Mouse (Mus musculus) CH12.LX (cell line): Measurements from ENCODE around the gene Tbpl1.

Experiments
- CTCF ChIP-seq, 2 experiments: IDR thresholded peaks in 1 of 2; conservative IDR thresholded peaks in 1 of 2; 2 replicates each; pipeline ENCODE4 v1.5.1; 2011 to 2012; ENCODE audit warnings: low read depth in 2 of 2, low read length in 2 of 2, improper control_type of control experiment in 1 of 2, inconsistent platforms in 1 of 2, mild to moderate bottlenecking in 1 of 2, moderate library complexity in 1 of 2
- EP300 ChIP-seq: IDR thresholded peaks from 2 replicates; pipeline ENCODE4 v1.6.1; 2011; ENCODE audit warnings: low read length, improper control_type of control experiment
- MEF2A ChIP-seq: IDR thresholded peaks from 2 replicates; pipeline ENCODE4 v1.6.1; 2014; ENCODE audit warnings: low read depth, mild to moderate bottlenecking, inconsistent platforms, low read length, improper control_type of control experiment, borderline replicate concordance
- POLR2A ChIP-seq: IDR thresholded peaks from 2 replicates; pipeline ENCODE4 v1.6.1; 2011; ENCODE audit warnings: low read depth, mild to moderate bottlenecking, improper control_type of control experiment, low read length
- RCOR1 ChIP-seq: conservative IDR thresholded peaks from 2 replicates; pipeline ENCODE4 v1.6.1; 2012; ENCODE audit warnings: low read depth, mild to moderate bottlenecking, inconsistent platforms, low read length, improper control_type of control experiment

- TF ChIP-seq RCOR1, result no peak
- TF ChIP-seq POLR2A, result no peak
- TF ChIP-seq EP300, result no peak
- no peak for TF ChIP-seq CTCF (conservative IDR thresholded peaks at IDR 0.05 in 1 of 2, IDR thresholded peaks at IDR 0.05 in 1 of 2; ENCODE audit: low read depth in 2 of 2, low read length in 2 of 2)
- no peak for TF ChIP-seq MEF2A
These were observed 63.2 kb downstream of the Tbpl1 start for GRCm38 (mm10) chr10:22668509-22668908.
